Mouse (Mus musculus): ENCODE results near the gene Tmeff1.

- no peak for TF ChIP-seq CTCF (IDR thresholded peaks at IDR 0.05; ENCODE audit: borderline replicate concordance, extremely low read depth, insufficient read depth, insufficient read length)
- no peak for TF ChIP-seq POLR2A (IDR thresholded peaks at IDR 0.05; ENCODE audit: borderline replicate concordance, extremely low read depth, insufficient read depth, insufficient read length, poor library complexity, severe bottlenecking)
Observed at GRCm38 (mm10) chr4:48552486-48553064, 32.4 kb upstream of the Tmeff1 start.

Data from brain, embryonic 14.5 days (tissue).